Mouse (Mus musculus) forebrain, embryonic 11.5 days (tissue): ENCODE results near the gene Ptprh. TPM values are rescaled to one million over a fixed set of nuclear protein-coding genes. Genes with fewer than 3 reads are reported as not detected.
"Not testable (repeated sequence)": the region's sequence is repeated elsewhere in the genome, so short reads cannot be mapped to it uniquely, and the experiment has no call there.

ENCODE experiments used
- ATAC-seq: fragments of 200-750 bp; cut with Nextera tagmentation; replicated peaks from 2 replicates; pipeline ENCODE4 v1.8.0; 2017; ENCODE audit warnings: moderate TSS enrichment; ENCODE audit not compliant: low FRiP score
- DNase-seq: peaks from one replicate; pipeline ENCODE4 v3.0.0-alpha.2; 2017; ENCODE audit warnings: low spot score
- H3K27ac ChIP-seq: fragments of 300-500 bp; sonication (generic); 2 replicates; pipeline ENCODE4 v1.5.1; 2014; ENCODE audit warnings: low read depth, low read length
- H3K27me3 ChIP-seq: fragments of 300-500 bp; sonication (generic); 2 replicates; pipeline ENCODE4 v1.6.1; 2014; ENCODE audit warnings: mild to moderate bottlenecking, low read length, mixed read lengths; ENCODE audit not compliant: control insufficient read depth, insufficient read depth
- H3K36me3 ChIP-seq: fragments of 300-500 bp; sonication (generic); 2 replicates; pipeline ENCODE4 v1.6.1; 2014; ENCODE audit warnings: mild to moderate bottlenecking, low read length, moderate library complexity, mixed read lengths; ENCODE audit not compliant: control insufficient read depth, insufficient read depth
- H3K4me1 ChIP-seq: fragments of 300-500 bp; sonication (generic); replicated peaks from 2 replicates; pipeline ENCODE4 v1.6.1; 2014; ENCODE audit warnings: low read length, mixed read lengths; ENCODE audit not compliant: control insufficient read depth, insufficient read depth
- H3K4me2 ChIP-seq: fragments of 300-500 bp; sonication (generic); 2 replicates; pipeline ENCODE4 v1.6.1; 2014; ENCODE audit warnings: low read depth, mild to moderate bottlenecking, low read length, moderate library complexity, mixed read lengths; ENCODE audit not compliant: severe bottlenecking
- H3K4me3 ChIP-seq: fragments of 300-500 bp; sonication (generic); 2 replicates; pipeline ENCODE4 v1.5.1; 2014; ENCODE audit warnings: low read depth, low read length
- H3K9ac ChIP-seq: fragments of 300-500 bp; sonication (generic); 2 replicates; pipeline ENCODE4 v1.6.1; 2014; ENCODE audit warnings: low read length
- H3K9me3 ChIP-seq: fragments of 300-500 bp; sonication (generic); 2 replicates; pipeline ENCODE4 v1.6.1; 2016; ENCODE audit warnings: low read length, mixed read lengths; ENCODE audit not compliant: control insufficient read depth
- WGBS: fragments of 180-500 bp; shearing (Covaris S2); extraction: QIAGEN DNeasy Blood & Tissue Kit; methylation state at CpG from one replicate; pipeline ENCODE4 v1.1.7; 2014; 5-methylcytosine and 5-hydroxymethylcytosine counted together
- polyA plus RNA-seq: library from polyadenylated mRNA; unstranded; fragments of >200 nt; fragmentation: Nextera tagmentation; extraction: Ambion mirVana; gene quantifications from 2 replicates; pipeline ENCODE4 v1.2.1, GENCODE M21; 2014

Ptprh gene
- polyA plus RNA-seq, 1 experiment from 2014 or later = not detected

GRCm38 (mm10) chr7:4572361-4572760 lies 31.5 kb downstream of the Ptprh start:
- H3K4me1 ChIP-seq, H3K4me3 ChIP-seq, H3K27ac ChIP-seq, H3K9ac ChIP-seq, H3K9me3 ChIP-seq, ATAC-seq, H3K27me3 ChIP-seq, H3K4me2 ChIP-seq, DNase-seq, H3K36me3 ChIP-seq: not testable (repeated sequence)
- 72% methylated on average over 2 of the region's 2 CpGs for WGBS

GRCm38 (mm10) chr7:4562660-4563059 lies 41.2 kb downstream of the Ptprh start:
- Histone ChIP-seq H3K9ac (no peak overlapping the region), H3K36me3 (no peaks in the 10 kb centered on the region), H3K27me3 (no peaks in the 10 kb centered on the region), H3K4me1 (no peaks in the 10 kb centered on the region), H3K4me2 (no peak overlapping the region), H3K27ac (no peak overlapping the region), H3K4me3 (no peak overlapping the region), H3K9me3 (no peaks in the 10 kb centered on the region)
- ATAC-seq = no peak
- DNase-seq = peak; percentile 8
- 94% methylated on average over 3 of the region's 3 CpGs for WGBS

GRCm38 (mm10) chr7:4557167-4557560 lies 46.7 kb downstream of the Ptprh start:
- Histone ChIP-seq H3K4me3 (no peak overlapping the region), H3K9ac (no peak overlapping the region), H3K4me2 (no peak overlapping the region), H3K27ac (no peak overlapping the region), H3K9me3 (no peaks in the 10 kb centered on the region), H3K4me1 (no peaks in the 10 kb centered on the region), H3K36me3 (no peaks in the 10 kb centered on the region), H3K27me3 (no peaks in the 10 kb centered on the region)
- ATAC-seq = peak; percentile 46; the same call in 1 of the 2 replicates
- WGBS = 66% methylated on average over 6 of the region's 6 CpGs
- no peak for DNase-seq

GRCm38 (mm10) chr7:4556256-4557166 lies 47.3 kb downstream of the Ptprh start:
- DNase-seq (peak; percentile 90), ATAC-seq (peak; percentile 86)
- no peaks in the 10 kb centered on the region for H3K9me3 ChIP-seq
- H3K27ac ChIP-seq = no peak overlapping the region
- no peaks in the 10 kb centered on the region for H3K27me3 ChIP-seq
- no peak overlapping the region for H3K4me3 ChIP-seq
- no peak overlapping the region; the same call in 1 of the 2 replicates for H3K4me2 ChIP-seq
- no peak overlapping the region for H3K9ac ChIP-seq
- whole genome bisulfite sequencing = 26% methylated on average over 15 of the region's 15 CpGs
- H3K36me3 ChIP-seq = no peaks in the 10 kb centered on the region
- no peaks in the 10 kb centered on the region for H3K4me1 ChIP-seq

GRCm38 (mm10) chr7:4547221-4547641 lies 56.6 kb downstream of the Ptprh start, which contains the start of gene Syt5:
Gene Syt5 (minus strand): TSS chr7:4547541.
- WGBS = 7% methylated on average over 33 of the region's 33 CpGs

GRCm38 (mm10) chr7:4546591-4547131 lies 57.2 kb downstream of the Ptprh start:
- H3K9me3 ChIP-seq = no peaks in the 10 kb centered on the region
- ATAC-seq (peak; percentile 91), DNase-seq (peak; percentile 94)
- H3K4me1 ChIP-seq = peaks cover 6% of the 10 kb centered on the region
- H3K27ac ChIP-seq = 0 out of 2 replicates have a peak overlapping the region, but pooled peaks have one; percentile 25
- H3K4me3 ChIP-seq = peak overlapping the region; percentile 41
- WGBS = under 1% methylated on average over 26 of the region's 26 CpGs
- no peaks in the 10 kb centered on the region for H3K36me3 ChIP-seq
- H3K4me2 ChIP-seq = peak overlapping the region; percentile 76
- peak overlapping the region; percentile 57 for H3K9ac ChIP-seq
- no peaks in the 10 kb centered on the region for H3K27me3 ChIP-seq

More at GRCm38 (mm10) chr7:4547221-4547641, 56.6 kb downstream of the Ptprh start, which contains the start of gene Syt5:
- H3K27me3 ChIP-seq = no peaks in the 10 kb centered on the region
- DNase-seq = peak; percentile 69
- H3K4me1 ChIP-seq = peaks cover 6% of the 10 kb centered on the region
- H3K9me3 ChIP-seq = no peaks in the 10 kb centered on the region
- no peaks in the 10 kb centered on the region for H3K36me3 ChIP-seq
- 0 out of 2 replicates have a peak within 1 kb of the TSS, but pooled peaks have one; percentile 25 for H3K27ac ChIP-seq
- ATAC-seq = peak; percentile 60
- H3K9ac ChIP-seq = peak within 1 kb of the TSS; percentile 57
- H3K4me3 ChIP-seq = peak within 1 kb of the TSS; percentile 41
- H3K4me2 ChIP-seq = peak within 1 kb of the TSS; percentile 76

GRCm38 (mm10) chr7:4546050-4546449 lies 57.8 kb downstream of the Ptprh start:
- Histone ChIP-seq H3K27me3 (no peaks in the 10 kb centered on the region), H3K4me2 (peak overlapping the region; percentile 76), H3K9me3 (no peaks in the 10 kb centered on the region), H3K36me3 (no peaks in the 10 kb centered on the region), H3K4me1 (peaks cover 6% of the 10 kb centered on the region), H3K4me3 (peak overlapping the region; percentile 41; the same call in 1 of the 2 replicates), H3K27ac (no peak overlapping the region), H3K9ac (peak overlapping the region; percentile 57; the same call in 1 of the 2 replicates)
- DNase-seq (no peak), ATAC-seq (peak; percentile 40)
- 72% methylated on average over 15 of the region's 15 CpGs for WGBS

GRCm38 (mm10) chr7:4542013-4542412 lies 61.8 kb downstream of the Ptprh start:
- H3K27ac ChIP-seq = no peak overlapping the region
- H3K4me1 ChIP-seq = peaks cover 6% of the 10 kb centered on the region; the same call in 1 of the 2 replicates
- WGBS = 34% methylated on average over 17 of the region's 17 CpGs
- H3K36me3 ChIP-seq = no peaks in the 10 kb centered on the region
- H3K27me3 ChIP-seq = no peaks in the 10 kb centered on the region
- H3K4me2 ChIP-seq = no peak overlapping the region
- no peak overlapping the region for H3K9ac ChIP-seq
- no peak overlapping the region for H3K4me3 ChIP-seq
- DNase-seq (no peak), ATAC-seq (no peak)
- H3K9me3 ChIP-seq = no peaks in the 10 kb centered on the region
